Mouse (Mus musculus): ENCODE measurements around the gene Scn4b. TPM values are rescaled to one million over a fixed set of nuclear protein-coding genes. Genes with fewer than 3 reads are reported as not detected.
A peak's percentile ranks its signal among the peaks of the same experiment; 100 is the strongest.

The Scn4b gene
- polyA plus RNA-seq, 1 experiment from 2014 or later, result 0.54 TPM

DNA sequence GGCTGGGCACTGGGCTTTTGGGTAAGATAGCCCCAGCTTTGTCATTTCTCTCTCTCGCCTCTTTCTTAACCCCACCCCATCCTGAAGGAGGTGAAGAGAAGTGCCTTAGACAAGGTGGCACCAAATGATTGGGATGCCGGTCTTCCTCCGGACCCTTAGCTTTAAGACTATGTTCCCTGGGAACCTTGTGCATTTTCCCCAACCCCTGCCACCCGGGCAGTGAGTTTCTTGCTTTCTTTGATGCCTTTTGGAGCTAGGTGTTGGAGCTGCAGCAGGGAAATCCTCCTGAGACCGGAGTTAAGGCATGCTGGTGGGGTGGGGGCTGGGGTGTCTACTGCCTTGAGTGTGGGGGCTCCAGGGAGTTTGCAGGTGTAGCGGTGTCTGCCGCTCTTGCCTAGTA is 887 bp downstream of the Scn4b start:
- ATAC-seq (ENCODE audit: insufficient read depth, low FRiP score), result no peak
- peak overlapping the region; percentile 55 for H3K4me3 ChIP-seq (replicated peaks; ENCODE audit: low read length)
- 4% methylated on average over 7 of the region's 7 CpGs for whole genome bisulfite sequencing
- peaks cover 58% of the 10 kb centered on the region for H3K27me3 ChIP-seq (ENCODE audit: control insufficient read depth, insufficient read depth, low read length)
- H3K9me3 ChIP-seq (replicated peaks; ENCODE audit: control insufficient read depth, low read length), result no peaks in the 10 kb centered on the region
- peak overlapping the region; percentile 71 for H3K4me2 ChIP-seq (ENCODE audit: low read depth, low read length)
- no peak overlapping the region for H3K27ac ChIP-seq (ENCODE audit: low read length)
- H3K36me3 ChIP-seq (ENCODE audit: control insufficient read depth, insufficient read depth, low read length), result no peaks in the 10 kb centered on the region
- peaks cover 11% of the 10 kb centered on the region for H3K4me1 ChIP-seq (ENCODE audit: control insufficient read depth, insufficient read depth, low read length)
- H3K9ac ChIP-seq (ENCODE audit: low read length), result peak overlapping the region; percentile 47; the same call in 1 of the 2 replicates

DNA sequence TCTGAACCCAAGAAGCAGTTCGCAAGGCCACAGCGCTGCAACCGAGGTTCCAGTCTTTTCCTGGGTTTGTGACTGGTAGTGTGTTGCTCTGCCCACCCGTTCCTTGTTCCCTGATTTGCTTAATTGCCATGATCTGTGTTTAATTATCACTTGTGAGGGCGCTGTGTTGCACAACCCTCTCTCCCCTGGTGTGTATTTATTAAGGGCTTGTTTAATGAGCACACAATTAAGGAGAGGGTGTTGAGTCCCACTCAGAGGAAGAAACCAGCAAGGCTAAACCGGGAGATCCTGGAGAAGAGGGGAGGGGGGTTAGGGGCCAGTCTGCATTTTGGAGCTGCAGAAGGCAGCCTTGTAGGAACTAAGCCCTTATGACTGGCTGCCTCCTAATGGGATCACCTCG is 2.8 kb downstream of the Scn4b start:
- H3K36me3 ChIP-seq (ENCODE audit: control insufficient read depth, insufficient read depth, low read length), result no peaks in the 10 kb centered on the region
- no peak overlapping the region for H3K9ac ChIP-seq (ENCODE audit: low read length)
- WGBS, result 69% methylated on average over 7 of the region's 7 CpGs
- peaks cover 10% of the 10 kb centered on the region; the same call in 1 of the 2 replicates for H3K4me1 ChIP-seq (ENCODE audit: control insufficient read depth, insufficient read depth, low read length)
- no peaks in the 10 kb centered on the region for H3K9me3 ChIP-seq (replicated peaks; ENCODE audit: control insufficient read depth, low read length)
- no peak overlapping the region for H3K4me3 ChIP-seq (replicated peaks; ENCODE audit: low read length)
- H3K27me3 ChIP-seq (ENCODE audit: control insufficient read depth, insufficient read depth, low read length), result peaks cover 59% of the 10 kb centered on the region
- no peak overlapping the region for H3K27ac ChIP-seq (ENCODE audit: low read length)
- no peak for ATAC-seq (ENCODE audit: insufficient read depth, low FRiP score)
- H3K4me2 ChIP-seq (ENCODE audit: low read depth, low read length), result no peak overlapping the region

DNA sequence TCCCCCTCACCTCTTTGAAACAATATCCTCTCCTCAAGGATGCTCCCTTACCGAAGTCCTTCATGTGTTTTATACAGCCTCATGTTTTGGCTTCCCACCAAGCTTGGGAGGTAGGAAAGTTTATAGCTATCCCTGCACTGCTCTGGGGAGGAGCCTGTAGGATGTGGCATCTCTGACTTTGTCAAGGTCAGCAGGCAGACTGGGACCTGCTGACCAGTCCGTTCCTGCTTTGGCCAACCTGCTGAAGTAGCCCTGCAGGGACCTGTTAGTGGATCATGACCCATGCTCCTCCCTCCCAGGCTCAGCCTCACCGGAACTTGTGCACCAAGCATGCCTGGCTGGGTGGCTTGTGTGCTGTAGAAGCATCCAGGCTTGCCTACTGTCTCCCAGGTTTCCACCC is 4.5 kb downstream of the Scn4b start:
- Histone ChIP-seq H3K27ac (ENCODE audit: low read length) (no peak overlapping the region), H3K36me3 (ENCODE audit: control insufficient read depth, insufficient read depth, low read length) (no peaks in the 10 kb centered on the region), H3K9ac (ENCODE audit: low read length) (no peak overlapping the region), H3K4me2 (ENCODE audit: low read depth, low read length) (no peak overlapping the region), H3K27me3 (ENCODE audit: control insufficient read depth, insufficient read depth, low read length) (peaks cover 47% of the 10 kb centered on the region), H3K4me3 (replicated peaks; ENCODE audit: low read length) (no peak overlapping the region), H3K9me3 (replicated peaks; ENCODE audit: control insufficient read depth, low read length) (no peaks in the 10 kb centered on the region), H3K4me1 (ENCODE audit: control insufficient read depth, insufficient read depth, low read length) (peaks cover 10% of the 10 kb centered on the region; the same call in 1 of the 2 replicates)
- WGBS, result 57% methylated on average over 3 of the region's 3 CpGs
- ATAC-seq (ENCODE audit: insufficient read depth, low FRiP score), result no peak

DNA sequence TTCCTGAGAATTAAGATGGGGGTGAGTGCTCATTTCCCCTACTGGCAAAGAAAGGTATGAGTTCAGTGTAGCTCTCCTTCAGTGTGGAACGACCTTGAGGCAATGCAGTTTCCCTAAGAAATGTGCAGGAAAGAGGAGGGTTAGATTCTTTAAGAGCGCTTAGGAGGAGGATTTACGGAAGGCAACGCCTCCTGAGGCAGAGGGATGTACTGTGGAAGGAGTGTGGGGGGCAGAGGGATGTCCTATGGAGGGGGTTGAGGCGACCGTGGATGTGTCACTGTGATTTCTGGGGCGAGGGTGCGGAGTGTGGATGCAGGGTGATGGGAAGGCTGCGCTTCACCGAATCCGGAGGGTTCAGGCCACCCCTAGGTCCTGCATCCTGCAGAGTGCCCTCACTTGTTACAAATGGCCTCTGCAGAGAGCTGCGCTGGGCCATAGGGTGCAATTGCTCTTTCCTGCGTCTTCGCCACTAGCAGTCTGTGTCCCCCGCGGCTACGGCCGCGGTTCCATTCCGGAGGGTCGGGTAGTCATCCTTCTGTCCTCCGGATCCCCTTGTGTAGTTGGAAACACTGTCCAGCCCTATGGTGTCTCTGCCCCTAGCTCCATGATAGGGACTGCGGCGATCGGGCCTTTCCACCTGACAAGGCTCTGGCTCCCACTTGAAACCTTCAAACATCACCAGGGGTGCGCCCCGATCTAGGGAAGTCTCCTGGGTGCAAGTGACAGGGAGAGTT is 7.5 kb downstream of the Scn4b start:
- no peak; the same call in 1 of the 2 replicates for ATAC-seq (ENCODE audit: insufficient read depth, low FRiP score)

DNA sequence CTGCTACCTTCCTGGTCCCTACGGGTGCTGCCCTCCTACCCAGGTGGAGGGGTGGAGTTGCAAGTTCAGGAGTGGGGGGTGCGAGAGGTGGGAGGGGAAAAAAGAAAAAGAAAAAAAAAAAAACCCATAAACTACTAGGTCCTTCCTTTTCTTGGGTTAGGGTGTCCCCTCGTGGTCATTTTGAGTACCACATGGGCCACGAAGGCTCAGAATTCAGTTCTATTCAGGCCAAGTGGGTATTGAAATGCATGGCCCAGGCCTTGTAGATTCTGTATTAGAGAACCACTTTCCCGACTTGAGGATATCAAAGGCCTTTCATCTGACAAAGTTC is 8.0 kb downstream of the Scn4b start:
- WGBS, result 0% methylated on average over 5 of the region's 5 CpGs
- Histone ChIP-seq H3K4me3 (replicated peaks; ENCODE audit: low read length) (peak overlapping the region; percentile 38), H3K4me2 (ENCODE audit: low read depth, low read length) (peak overlapping the region; percentile 64), H3K27ac (ENCODE audit: low read length) (no peak overlapping the region), H3K4me1 (ENCODE audit: control insufficient read depth, insufficient read depth, low read length) (0 out of 2 replicates have a peak, but pooled peaks cover 5% of the 10 kb centered on the region), H3K27me3 (ENCODE audit: control insufficient read depth, insufficient read depth, low read length) (peaks cover 22% of the 10 kb centered on the region), H3K36me3 (ENCODE audit: control insufficient read depth, insufficient read depth, low read length) (no peaks in the 10 kb centered on the region), H3K9ac (ENCODE audit: low read length) (peak overlapping the region; percentile 50; the same call in 1 of the 2 replicates), H3K9me3 (replicated peaks; ENCODE audit: control insufficient read depth, low read length) (no peaks in the 10 kb centered on the region)
- no peak for ATAC-seq (ENCODE audit: insufficient read depth, low FRiP score)

More for the DNA sequence above, 7.5 kb downstream of the Scn4b start:
- H3K4me3 ChIP-seq (replicated peaks; ENCODE audit: low read length), result peak overlapping the region; percentile 38
- H3K27me3 ChIP-seq (ENCODE audit: control insufficient read depth, insufficient read depth, low read length), result peaks cover 24% of the 10 kb centered on the region
- H3K27ac ChIP-seq (ENCODE audit: low read length), result no peak overlapping the region
- WGBS, result 5% methylated on average over 27 of the region's 27 CpGs
- peak overlapping the region; percentile 50; the same call in 1 of the 2 replicates for H3K9ac ChIP-seq (ENCODE audit: low read length)
- H3K4me1 ChIP-seq (ENCODE audit: control insufficient read depth, insufficient read depth, low read length), result 0 out of 2 replicates have a peak, but pooled peaks cover 5% of the 10 kb centered on the region
- H3K36me3 ChIP-seq (ENCODE audit: control insufficient read depth, insufficient read depth, low read length), result no peaks in the 10 kb centered on the region
- no peaks in the 10 kb centered on the region for H3K9me3 ChIP-seq (replicated peaks; ENCODE audit: control insufficient read depth, low read length)
- H3K4me2 ChIP-seq (ENCODE audit: low read depth, low read length), result peak overlapping the region; percentile 64

DNA sequence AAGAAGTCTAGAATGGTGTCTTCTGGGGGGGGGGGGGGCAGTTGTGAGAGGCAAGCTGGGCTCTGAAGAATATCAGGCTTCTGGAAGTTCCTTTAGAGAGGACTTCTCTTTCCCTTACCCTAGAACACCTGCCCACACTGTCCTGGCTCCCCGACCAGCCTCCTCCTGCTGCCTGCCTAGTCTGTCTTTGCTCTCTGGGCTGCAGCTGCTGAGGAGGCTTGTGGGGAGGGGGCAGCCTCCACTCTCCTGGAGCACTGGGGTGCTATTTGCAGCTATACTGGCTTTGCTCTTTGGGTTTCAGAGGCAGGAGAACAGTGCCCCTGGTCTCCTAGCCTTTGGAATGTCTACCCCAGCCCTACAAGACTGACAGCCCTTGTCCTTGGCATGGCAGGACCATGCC is 12.7 kb downstream of the Scn4b start:
- Histone ChIP-seq H3K27me3 (ENCODE audit: control insufficient read depth, insufficient read depth, low read length) (peaks cover 5% of the 10 kb centered on the region), H3K36me3 (ENCODE audit: control insufficient read depth, insufficient read depth, low read length) (no peaks in the 10 kb centered on the region), H3K4me3 (replicated peaks; ENCODE audit: low read length) (no peak overlapping the region), H3K27ac (ENCODE audit: low read length) (no peak overlapping the region), H3K4me1 (ENCODE audit: control insufficient read depth, insufficient read depth, low read length) (0 out of 2 replicates have a peak, but pooled peaks cover under 1% of the 10 kb centered on the region), H3K4me2 (ENCODE audit: low read depth, low read length) (no peak overlapping the region), H3K9me3 (replicated peaks; ENCODE audit: control insufficient read depth, low read length) (no peaks in the 10 kb centered on the region), H3K9ac (ENCODE audit: low read length) (no peak overlapping the region)
- ATAC-seq (ENCODE audit: insufficient read depth, low FRiP score), result no peak
- 50% methylated on average over 1 of the region's 1 CpGs for WGBS

DNA sequence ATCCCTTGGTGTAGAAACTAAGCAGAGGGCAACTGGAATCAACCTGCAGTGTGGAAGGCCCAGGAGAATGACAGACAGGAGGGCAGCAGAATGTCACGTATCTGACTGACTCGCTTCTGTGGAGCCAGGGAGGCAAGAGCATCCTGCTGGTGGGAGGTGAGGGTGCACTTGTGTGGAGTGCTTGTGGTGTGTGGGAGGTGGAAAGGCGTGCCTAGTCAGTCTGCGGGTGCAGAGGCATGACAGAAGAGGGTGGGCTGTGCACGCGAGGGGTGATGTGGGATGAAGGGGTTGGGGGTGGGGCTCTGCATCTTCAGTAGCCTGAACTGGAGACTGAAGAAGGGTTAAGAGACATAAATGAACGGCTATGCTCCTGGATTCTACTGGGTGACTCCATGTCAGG is 15.2 kb downstream of the Scn4b start:
- Histone ChIP-seq H3K36me3 (ENCODE audit: control insufficient read depth, insufficient read depth, low read length) (no peaks in the 10 kb centered on the region), H3K4me2 (ENCODE audit: low read depth, low read length) (no peak overlapping the region), H3K4me3 (replicated peaks; ENCODE audit: low read length) (no peak overlapping the region), H3K9ac (ENCODE audit: low read length) (no peak overlapping the region), H3K27me3 (ENCODE audit: control insufficient read depth, insufficient read depth, low read length) (peaks cover 3% of the 10 kb centered on the region; the same call in 1 of the 2 replicates), H3K4me1 (ENCODE audit: control insufficient read depth, insufficient read depth, low read length) (no peaks in the 10 kb centered on the region), H3K27ac (ENCODE audit: low read length) (no peak overlapping the region), H3K9me3 (replicated peaks; ENCODE audit: control insufficient read depth, low read length) (no peaks in the 10 kb centered on the region)
- no peak for ATAC-seq (ENCODE audit: insufficient read depth, low FRiP score)
- WGBS, result 58% methylated on average over 7 of the region's 7 CpGs

DNA sequence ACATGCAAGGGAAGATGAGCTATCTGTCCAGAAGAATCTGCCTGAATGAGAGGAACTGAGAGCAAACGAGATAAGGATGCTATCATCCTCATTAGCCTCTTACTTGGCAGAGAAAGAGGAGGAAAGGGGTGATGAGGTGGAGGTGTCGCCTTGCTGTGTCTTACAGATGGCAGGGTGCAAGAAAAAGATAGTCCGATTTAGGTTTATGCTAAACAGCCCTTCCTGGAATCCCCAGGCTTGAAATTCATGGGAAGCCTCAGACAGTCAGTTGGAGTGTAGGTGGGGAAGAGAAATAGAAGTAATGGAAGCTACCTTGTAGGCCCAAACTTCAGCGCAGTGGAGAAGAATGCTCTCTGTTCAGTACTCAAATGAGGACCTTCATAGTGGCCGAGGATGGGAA is 29.7 kb downstream of the Scn4b start:
- no peaks in the 10 kb centered on the region for H3K4me1 ChIP-seq (ENCODE audit: control insufficient read depth, insufficient read depth, low read length)
- H3K27me3 ChIP-seq (ENCODE audit: control insufficient read depth, insufficient read depth, low read length), result no peaks in the 10 kb centered on the region; the same call in 1 of the 2 replicates
- 75% methylated on average over 5 of the region's 5 CpGs for WGBS
- H3K9ac ChIP-seq (ENCODE audit: low read length), result no peak overlapping the region
- no peak for ATAC-seq (ENCODE audit: insufficient read depth, low FRiP score)
- H3K4me2 ChIP-seq (ENCODE audit: low read depth, low read length), result no peak overlapping the region
- H3K4me3 ChIP-seq (replicated peaks; ENCODE audit: low read length), result no peak overlapping the region
- H3K36me3 ChIP-seq (ENCODE audit: control insufficient read depth, insufficient read depth, low read length), result no peaks in the 10 kb centered on the region
- H3K27ac ChIP-seq (ENCODE audit: low read length), result no peak overlapping the region
- no peaks in the 10 kb centered on the region for H3K9me3 ChIP-seq (replicated peaks; ENCODE audit: control insufficient read depth, low read length)

DNA sequence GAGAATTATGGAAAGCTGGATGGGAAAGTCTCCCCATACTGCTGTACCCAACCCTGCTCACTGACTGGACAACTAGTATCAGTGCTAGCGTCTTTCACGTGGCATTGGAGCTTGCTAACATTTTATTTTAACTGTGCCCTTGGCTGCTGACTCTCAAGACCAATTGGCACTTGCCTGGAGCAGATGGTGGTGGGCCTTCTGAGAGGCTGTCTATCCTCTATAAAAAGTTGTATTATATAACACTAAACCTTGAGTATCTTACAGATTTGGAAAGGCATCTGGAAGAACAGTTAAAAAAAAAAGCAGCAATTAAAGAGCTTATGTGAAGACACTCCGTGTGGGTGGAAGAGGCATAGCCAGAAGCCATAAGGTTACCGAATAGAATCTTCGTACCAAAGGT is 32.0 kb downstream of the Scn4b start:
- WGBS, result 86% methylated on average over 5 of the region's 5 CpGs
- Histone ChIP-seq H3K27me3 (ENCODE audit: control insufficient read depth, insufficient read depth, low read length) (no peaks in the 10 kb centered on the region), H3K27ac (ENCODE audit: low read length) (no peak overlapping the region), H3K36me3 (ENCODE audit: control insufficient read depth, insufficient read depth, low read length) (no peaks in the 10 kb centered on the region), H3K9me3 (replicated peaks; ENCODE audit: control insufficient read depth, low read length) (no peaks in the 10 kb centered on the region), H3K4me2 (ENCODE audit: low read depth, low read length) (no peak overlapping the region), H3K9ac (ENCODE audit: low read length) (no peak overlapping the region), H3K4me1 (ENCODE audit: control insufficient read depth, insufficient read depth, low read length) (no peaks in the 10 kb centered on the region), H3K4me3 (replicated peaks; ENCODE audit: low read length) (no peak overlapping the region)
- no peak for ATAC-seq (ENCODE audit: insufficient read depth, low FRiP score)

All from stomach, embryonic 16.5 days (tissue).